Mouse (Mus musculus) heart, embryonic 11.5 days (tissue): ENCODE measurements around the gene Serinc1. TPM values are rescaled to one million over a fixed set of nuclear protein-coding genes. Genes with fewer than 3 reads are reported as not detected.
A peak's percentile ranks its signal among the peaks of the same experiment; 100 is the strongest.
"Not testable (repeated sequence)": the region's sequence is repeated elsewhere in the genome, so short reads cannot be mapped to it uniquely, and the experiment has no call there.

Experiments
- ATAC-seq: fragments of 200-750 bp; cut with Nextera tagmentation; replicated peaks from 2 replicates; pipeline ENCODE4 v1.8.0; 2017; ENCODE audit warnings: moderate library complexity; ENCODE audit not compliant: insufficient number of reproducible peaks, low FRiP score, low TSS enrichment
- H3K27ac ChIP-seq: fragments of 300-500 bp; sonication (generic); 2 replicates; pipeline ENCODE4 v1.5.1; 2014; ENCODE audit warnings: mild to moderate bottlenecking, low read depth, low read length
- H3K27me3 ChIP-seq: fragments of 300-500 bp; sonication (generic); 2 replicates; pipeline ENCODE4 v1.6.1; 2014; ENCODE audit warnings: mild to moderate bottlenecking, low read length, mixed read lengths; ENCODE audit not compliant: control insufficient read depth, insufficient read depth
- H3K36me3 ChIP-seq: fragments of 300-500 bp; sonication (generic); 2 replicates; pipeline ENCODE4 v1.6.1; 2014; ENCODE audit warnings: mild to moderate bottlenecking, low read length, moderate library complexity, mixed read lengths; ENCODE audit not compliant: control insufficient read depth, insufficient read depth
- H3K4me1 ChIP-seq: fragments of 300-500 bp; sonication (generic); 2 replicates; pipeline ENCODE4 v1.6.1; 2014; ENCODE audit warnings: low read length; ENCODE audit not compliant: control insufficient read depth, insufficient read depth
- H3K4me2 ChIP-seq: fragments of 300-500 bp; sonication (generic); 2 replicates; pipeline ENCODE4 v1.6.1; 2014; ENCODE audit warnings: mild to moderate bottlenecking, moderate library complexity
- H3K4me3 ChIP-seq: fragments of 300-500 bp; sonication (generic); 2 replicates; pipeline ENCODE4 v1.5.1; 2014; ENCODE audit warnings: low read depth, low read length
- H3K9ac ChIP-seq: fragments of 300-500 bp; sonication (generic); 2 replicates; pipeline ENCODE4 v1.6.1; 2014; ENCODE audit warnings: mild to moderate bottlenecking, low read depth, low read length, moderate library complexity
- H3K9me3 ChIP-seq: fragments of 300-500 bp; sonication (generic); replicated peaks from 2 replicates; pipeline ENCODE4 v1.6.1; 2016; ENCODE audit warnings: low read length; ENCODE audit not compliant: control insufficient read depth
- WGBS: fragments of 180-500 bp; shearing (Covaris S2); extraction: QIAGEN DNeasy Blood & Tissue Kit; methylation state at CpG from one replicate; pipeline ENCODE4 v1.1.7; 2014; ENCODE audit not compliant: insufficient replicate concordance; 5-methylcytosine and 5-hydroxymethylcytosine counted together
- polyA plus RNA-seq: library from polyadenylated mRNA; unstranded; fragments of >200 nt; fragmentation: Nextera tagmentation; extraction: Ambion mirVana; gene quantifications from 2 replicates; pipeline ENCODE4 v1.2.1, GENCODE M21; 2014

Serinc1 gene
- polyA plus RNA-seq, 1 experiment from 2014 or later: 165 TPM

- 78% methylated on average over 4 of the region's 4 CpGs for WGBS
- no peaks in the 10 kb centered on the region for H3K4me1 ChIP-seq
- no peak overlapping the region for H3K4me3 ChIP-seq
- H3K27ac ChIP-seq: no peak overlapping the region
- no peak overlapping the region for H3K9ac ChIP-seq
- H3K9me3 ChIP-seq: no peaks in the 10 kb centered on the region
- H3K27me3 ChIP-seq: no peaks in the 10 kb centered on the region
- H3K4me2 ChIP-seq: no peak overlapping the region
- ATAC-seq: no peak
- no peaks in the 10 kb centered on the region for H3K36me3 ChIP-seq
These were observed 17.3 kb upstream of the Serinc1 start for GRCm38 (mm10) chr10:57549631-57550030.

GRCm38 (mm10) chr10:57543890-57544289, 11.6 kb upstream of the Serinc1 start:
- H3K9ac ChIP-seq, H3K36me3 ChIP-seq, ATAC-seq, H3K27me3 ChIP-seq, H3K4me2 ChIP-seq, H3K9me3 ChIP-seq, H3K4me3 ChIP-seq, H3K27ac ChIP-seq, H3K4me1 ChIP-seq: not testable (repeated sequence)
- 86% methylated on average over 9 of the region's 9 CpGs for WGBS

- peak overlapping the region; percentile 72 for H3K4me2 ChIP-seq
- peak overlapping the region; percentile 86 for H3K4me3 ChIP-seq
- H3K4me1 ChIP-seq: 0 out of 2 replicates have a peak, but pooled peaks cover 6% of the 10 kb centered on the region
- no peaks in the 10 kb centered on the region for H3K36me3 ChIP-seq
- no peaks in the 10 kb centered on the region for H3K27me3 ChIP-seq
- H3K9ac ChIP-seq: peak overlapping the region; percentile 93
- no peak for ATAC-seq
- 3% methylated on average over 28 of the region's 28 CpGs for WGBS
- no peaks in the 10 kb centered on the region for H3K9me3 ChIP-seq
- H3K27ac ChIP-seq: peak overlapping the region; percentile 92
These were observed 613 bp downstream of the Serinc1 start for GRCm38 (mm10) chr10:57531616-57532217.

GRCm38 (mm10) chr10:57531076-57531475, 1.3 kb downstream of the Serinc1 start:
- H3K4me3 ChIP-seq: peak overlapping the region; percentile 86
- H3K4me2 ChIP-seq: peak overlapping the region; percentile 72
- H3K4me1 ChIP-seq: 0 out of 2 replicates have a peak, but pooled peaks cover 6% of the 10 kb centered on the region
- H3K27ac ChIP-seq: no peak overlapping the region
- no peak overlapping the region for H3K9ac ChIP-seq
- no peaks in the 10 kb centered on the region for H3K27me3 ChIP-seq
- H3K36me3 ChIP-seq: no peaks in the 10 kb centered on the region
- ATAC-seq: no peak
- WGBS: 54% methylated on average over 2 of the region's 2 CpGs
- no peaks in the 10 kb centered on the region for H3K9me3 ChIP-seq

- H3K36me3 ChIP-seq: peaks cover 18% of the 10 kb centered on the region
- H3K9ac ChIP-seq: no peak overlapping the region
- WGBS: 94% methylated on average over 5 of the region's 5 CpGs
- no peak overlapping the region for H3K4me2 ChIP-seq
- H3K27me3 ChIP-seq: no peaks in the 10 kb centered on the region
- H3K4me1 ChIP-seq: 0 out of 2 replicates have a peak, but pooled peaks cover 6% of the 10 kb centered on the region
- no peak overlapping the region for H3K4me3 ChIP-seq
- no peaks in the 10 kb centered on the region for H3K9me3 ChIP-seq
- H3K27ac ChIP-seq: no peak overlapping the region
- ATAC-seq: no peak
These were observed 5.9 kb downstream of the Serinc1 start for GRCm38 (mm10) chr10:57526469-57526868.

- Histone ChIP-seq H3K4me3 (no peak overlapping the region), H3K36me3 (peaks cover 27% of the 10 kb centered on the region)
- no peak for ATAC-seq
These were observed 17.1 kb downstream of the Serinc1 start for GRCm38 (mm10) chr10:57515278-57515677.

GRCm38 (mm10) chr10:57514616-57515015, 17.7 kb downstream of the Serinc1 start:
- Histone ChIP-seq H3K27me3 (no peaks in the 10 kb centered on the region), H3K9me3 (no peaks in the 10 kb centered on the region), H3K27ac (no peak overlapping the region), H3K9ac (no peak overlapping the region), H3K36me3 (peaks cover 26% of the 10 kb centered on the region), H3K4me1 (no peaks in the 10 kb centered on the region), H3K4me2 (no peak overlapping the region), H3K4me3 (no peak overlapping the region)
- WGBS: 93% methylated on average over 2 of the region's 2 CpGs
- no peak for ATAC-seq

More at GRCm38 (mm10) chr10:57515278-57515677, 17.1 kb downstream of the Serinc1 start:
- no peaks in the 10 kb centered on the region for H3K9me3 ChIP-seq
- H3K4me2 ChIP-seq: no peak overlapping the region
- 94% methylated on average over 1 of the region's 1 CpGs for WGBS
- no peak overlapping the region for H3K27ac ChIP-seq
- H3K4me1 ChIP-seq: no peaks in the 10 kb centered on the region
- H3K9ac ChIP-seq: no peak overlapping the region
- no peaks in the 10 kb centered on the region for H3K27me3 ChIP-seq

GRCm38 (mm10) chr10:57499414-57500156, 32.7 kb downstream of the Serinc1 start:
- no peak for ATAC-seq
- 57% methylated on average over 9 of the region's 9 CpGs for whole genome bisulfite sequencing
- Histone ChIP-seq H3K9ac (no peak overlapping the region), H3K4me1 (peaks cover 16% of the 10 kb centered on the region), H3K36me3 (no peaks in the 10 kb centered on the region), H3K4me2 (peak overlapping the region; percentile 53), H3K27ac (peak overlapping the region; percentile 79), H3K27me3 (no peaks in the 10 kb centered on the region), H3K9me3 (no peaks in the 10 kb centered on the region), H3K4me3 (no peak overlapping the region)
